Mouse (Mus musculus) right cerebral cortex, postnatal 10 days (tissue): Measurements from ENCODE around the gene Tcf3.

Experiments
- DNase-seq, 2 experiments: peaks; one replicate each; pipeline ENCODE4 v3.0.0; 2021; ENCODE audit warnings: low spot score in 2 of 2

The Tcf3 gene

GRCm38 (mm10) chr10:80437973-80438372, 4.5 kb upstream of the Tcf3 start:
- DNase-seq = no peak

DNA sequence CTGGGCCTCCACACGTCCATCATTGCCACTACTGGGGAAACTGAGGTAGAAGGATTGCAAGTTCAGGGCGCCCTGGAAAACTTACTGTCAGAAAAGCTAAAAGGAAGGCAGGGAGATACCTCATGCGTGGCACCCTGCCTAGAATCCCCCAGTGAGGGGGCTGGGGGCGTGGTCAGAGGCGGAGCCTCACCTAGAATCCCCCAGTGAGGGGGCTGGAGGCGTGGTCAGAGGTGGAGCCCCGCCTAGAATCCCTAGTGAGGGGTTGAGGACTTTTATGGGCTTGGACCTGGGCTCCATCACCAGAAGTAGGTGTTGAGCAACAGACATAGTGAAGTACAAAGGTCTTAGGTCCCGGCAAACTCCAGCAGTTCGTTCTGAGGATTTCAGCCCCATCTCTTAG, 2.8 kb upstream of the Tcf3 start:
- no peak for DNase-seq

DNA sequence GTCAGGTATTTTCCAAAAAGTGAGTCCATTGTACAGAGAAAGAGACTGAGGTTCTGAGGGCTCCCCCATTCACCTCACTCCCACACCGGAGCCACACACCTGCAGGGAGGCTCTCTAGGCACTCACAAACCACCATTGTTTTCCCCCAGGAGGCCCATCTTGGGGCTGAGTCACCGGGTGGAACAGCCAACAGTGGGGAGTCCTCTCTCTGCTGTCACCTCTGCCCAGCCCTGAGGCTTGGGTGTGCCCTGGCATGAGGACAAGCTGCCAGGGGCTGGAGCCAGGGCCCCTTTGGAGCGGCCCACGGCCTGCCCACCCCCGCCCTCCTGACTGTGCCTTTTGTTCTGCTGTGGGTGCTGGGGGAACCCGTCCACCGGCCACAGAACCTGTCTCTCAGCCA, 2.3 kb upstream of the Tcf3 start:
- DNase-seq = no peak

DNA sequence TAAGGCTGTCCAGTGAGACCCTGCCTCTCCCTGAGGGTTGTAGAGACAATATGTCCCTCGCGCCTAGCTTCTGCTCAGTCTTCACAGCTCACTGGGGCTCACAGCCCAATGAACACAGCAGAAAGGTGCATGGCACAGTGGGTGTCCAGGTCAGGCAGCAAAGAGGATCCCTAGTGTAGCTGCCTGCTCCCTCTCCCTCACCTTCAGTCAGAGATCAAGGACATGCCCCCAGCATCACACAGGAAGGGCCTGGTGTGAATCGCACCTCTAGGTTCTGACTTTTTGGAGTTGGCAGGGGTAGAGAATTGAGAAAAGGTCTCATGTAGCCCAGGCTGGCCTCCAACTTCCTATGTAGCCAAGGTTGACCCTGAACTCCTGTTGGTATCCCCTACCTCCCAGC, 1.4 kb upstream of the Tcf3 start:
- DNase-seq = peak in 1 of 2 experiments; percentile 32

- DNase-seq = no peak
Measured at GRCm38 (mm10) chr10:80434233-80434592, 766 bp upstream of the Tcf3 start.

GRCm38 (mm10) chr10:80432936-80433512, 423 bp downstream of the Tcf3 start:
- DNase-seq = peak in 1 of 2 experiments; percentile 55

DNA sequence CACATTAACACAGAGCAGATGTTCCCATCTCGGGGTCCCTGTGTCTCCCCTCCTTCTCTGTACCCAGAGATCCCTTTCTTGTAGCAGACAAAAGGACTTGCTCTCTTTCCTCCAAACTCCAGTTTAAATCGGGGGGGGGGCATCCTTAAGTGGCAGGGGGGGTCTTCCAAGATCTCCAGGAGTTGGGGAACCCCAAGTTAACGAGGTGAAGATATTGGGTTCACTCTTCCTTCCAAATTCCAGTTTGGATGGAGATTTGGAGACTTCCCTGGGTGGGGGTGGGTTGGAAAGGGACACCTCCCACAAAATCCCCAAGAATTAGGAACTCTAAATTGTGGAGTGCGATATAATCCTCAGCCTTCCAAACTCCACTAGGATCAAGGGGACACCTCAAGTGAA, 1.1 kb downstream of the Tcf3 start:
- no peak for DNase-seq

- peak in 1 of 2 experiments; percentile 26 for DNase-seq
Measured at GRCm38 (mm10) chr10:80431570-80432386, 1.7 kb downstream of the Tcf3 start.

DNA sequence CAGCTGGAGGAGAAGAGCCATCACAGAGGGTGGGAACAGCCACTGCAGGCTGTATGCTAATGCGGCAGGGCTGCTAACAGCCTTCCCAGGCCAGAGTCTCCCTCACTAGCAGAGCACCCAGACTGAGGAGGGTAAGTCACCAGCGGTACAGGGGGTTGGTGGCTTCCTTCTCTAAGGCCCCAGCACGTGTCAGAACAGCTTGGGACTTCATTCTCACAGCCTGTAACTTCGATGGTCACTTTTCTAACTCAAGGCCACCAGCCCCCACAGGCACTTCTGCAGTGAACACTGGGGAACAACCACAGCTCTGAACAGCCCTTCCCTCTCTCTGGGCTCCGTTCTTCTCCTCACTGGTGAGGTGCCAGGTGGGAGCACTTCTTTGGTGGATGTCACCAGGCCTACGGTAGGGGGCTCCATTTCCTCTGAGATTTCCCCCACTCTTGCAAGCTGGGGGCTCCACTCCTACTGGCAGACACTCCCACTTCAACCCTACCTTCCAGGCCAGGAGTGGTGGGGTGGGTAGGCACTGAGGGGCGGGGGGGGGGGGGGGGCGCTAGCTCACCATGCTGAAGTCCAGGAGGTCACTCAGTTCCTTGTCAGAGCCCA, 3.0 kb downstream of the Tcf3 start:
- peak in 1 of 2 experiments; percentile 36 for DNase-seq

GRCm38 (mm10) chr10:80429800-80430199, 3.6 kb downstream of the Tcf3 start:
- no peak for DNase-seq

GRCm38 (mm10) chr10:80425041-80425440, 8.4 kb downstream of the Tcf3 start:
- no peak for DNase-seq

DNA sequence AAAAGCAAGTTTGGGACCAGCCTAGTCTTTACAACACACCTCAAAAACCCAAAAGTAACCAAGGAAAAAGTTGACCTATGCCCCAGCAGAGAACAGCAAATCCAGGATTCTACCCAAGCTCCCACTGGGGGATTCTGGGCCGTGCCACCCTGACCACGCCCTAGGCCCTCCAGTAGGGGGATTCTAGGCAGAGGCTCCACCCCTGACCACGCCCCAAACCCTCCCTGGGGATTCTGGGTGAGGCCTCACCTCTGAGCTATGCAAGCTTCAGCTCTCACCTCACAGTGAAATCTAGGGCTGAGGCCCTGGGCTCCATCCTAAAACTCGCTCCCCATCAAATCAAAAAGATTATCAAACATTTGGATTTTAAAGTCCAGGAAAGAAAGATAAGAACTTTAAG, 9.9 kb downstream of the Tcf3 start:
- no peak for DNase-seq

- no peak for DNase-seq
Measured at GRCm38 (mm10) chr10:80421651-80422472, 11.6 kb downstream of the Tcf3 start.

DNA sequence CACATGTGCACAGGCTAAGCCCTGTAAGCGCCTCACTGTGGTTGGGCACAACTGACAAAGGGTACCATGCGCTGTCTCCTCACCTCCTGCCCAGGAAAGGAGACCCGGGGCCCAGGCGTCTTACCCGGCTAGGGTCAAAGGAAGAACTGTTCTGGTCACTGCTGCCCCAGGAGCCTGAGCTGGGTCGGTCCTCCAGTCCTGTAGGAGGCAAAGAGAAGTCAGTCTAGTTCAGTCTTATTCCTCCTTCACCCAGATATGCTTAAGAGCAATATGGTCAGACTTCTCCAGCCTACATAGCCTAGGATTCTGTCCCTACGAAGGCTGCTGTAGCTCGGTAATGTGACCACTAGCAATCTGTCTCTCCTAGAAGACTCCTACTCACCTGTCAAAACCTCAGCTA, 12.2 kb downstream of the Tcf3 start:
- no peak for DNase-seq

GRCm38 (mm10) chr10:80420729-80421128, 12.7 kb downstream of the Tcf3 start:
- no peak for DNase-seq

DNA sequence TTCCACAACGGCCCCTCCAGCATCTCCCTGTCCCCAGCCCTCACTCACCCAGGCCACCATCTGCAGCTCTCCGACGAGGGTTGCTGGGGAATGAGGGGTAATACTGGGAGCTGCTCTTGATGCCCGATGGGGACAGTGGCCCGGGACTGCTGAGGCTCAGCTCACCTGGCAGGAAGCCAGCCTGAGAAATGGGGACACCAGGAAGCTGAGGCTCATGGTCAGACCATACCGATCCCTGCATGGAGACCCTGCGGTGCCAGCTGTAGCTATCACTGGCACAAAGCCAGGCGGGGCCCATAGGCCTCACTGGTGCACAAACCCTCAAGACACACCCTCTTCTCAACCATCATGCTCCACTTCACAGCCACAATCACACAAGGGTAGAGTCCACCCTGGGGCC, 14.0 kb downstream of the Tcf3 start:
- DNase-seq = no peak

DNA sequence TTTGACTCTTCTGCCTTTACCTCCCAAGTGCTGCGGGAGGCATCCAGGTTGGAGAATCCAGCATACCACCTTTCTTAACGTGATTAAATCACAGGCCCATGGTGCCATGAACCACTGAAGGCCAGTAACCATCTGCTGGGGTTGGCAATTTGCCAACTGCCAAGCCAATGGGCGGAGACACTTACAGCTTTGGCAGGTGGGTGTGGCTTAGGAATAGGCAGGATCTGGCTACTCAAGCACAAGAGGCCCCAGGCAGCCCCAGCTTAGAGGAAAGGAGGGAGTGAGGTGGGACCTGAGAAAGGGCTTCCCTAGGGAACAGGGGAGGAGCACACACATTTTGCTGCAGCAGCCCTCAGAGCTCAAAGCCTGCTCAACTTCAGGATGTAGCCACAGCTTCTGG, 15.1 kb downstream of the Tcf3 start:
- DNase-seq = no peak

GRCm38 (mm10) chr10:80417841-80418240, 15.6 kb downstream of the Tcf3 start:
- no peak for DNase-seq

DNA sequence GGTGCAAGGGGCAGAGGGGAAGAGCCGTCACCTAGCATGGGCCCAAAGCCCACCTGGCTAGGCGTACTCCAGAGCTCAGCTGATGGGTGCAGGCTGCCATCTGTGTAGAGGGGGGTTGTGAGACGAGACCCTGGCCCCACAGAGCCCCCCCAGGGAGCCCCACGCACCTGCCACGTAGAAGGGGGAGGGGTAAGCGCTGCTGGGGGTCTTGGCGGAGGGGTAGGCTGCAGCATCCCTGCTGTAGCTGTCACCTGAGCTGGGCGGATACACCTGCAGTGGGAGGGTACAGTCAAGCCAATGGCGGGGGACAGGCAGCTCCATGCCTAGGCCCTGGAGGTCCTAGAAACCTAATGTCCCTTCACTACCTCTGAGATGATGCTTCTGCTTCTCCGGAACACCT, 16.1 kb downstream of the Tcf3 start:
- DNase-seq = no peak

DNA sequence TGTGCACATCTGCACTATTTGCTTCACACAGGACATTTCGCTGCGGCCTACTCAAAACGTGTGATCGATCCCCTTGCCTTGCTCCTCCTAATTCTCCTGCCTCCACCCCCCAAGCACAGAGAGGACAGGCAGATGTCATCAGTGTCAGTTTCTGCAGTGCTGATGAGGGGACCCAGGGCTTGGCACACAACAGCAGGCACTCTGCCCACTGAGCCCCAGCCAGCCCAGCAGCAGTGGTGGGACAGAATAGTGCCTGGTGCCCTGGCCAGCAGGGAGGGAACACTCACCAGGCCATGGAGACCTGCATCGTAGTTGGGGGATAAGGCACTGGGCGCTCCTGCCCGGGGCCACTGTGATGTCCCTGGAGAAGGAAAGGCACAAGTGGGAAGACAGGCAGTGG, 17.9 kb downstream of the Tcf3 start:
- no peak for DNase-seq

GRCm38 (mm10) chr10:80412656-80413541, 20.5 kb downstream of the Tcf3 start:
- peak; percentile 92 for DNase-seq
